Mouse (Mus musculus) ES-Bruce4 (cell line): ENCODE results near the gene Zfp638. TPM values are rescaled to one million over a fixed set of nuclear protein-coding genes. Genes with fewer than 3 reads are reported as not detected.
"Not testable (repeated sequence)": the region's sequence is repeated elsewhere in the genome, so short reads cannot be mapped to it uniquely, and the experiment has no call there.

Source experiments
- H3K27ac ChIP-seq: 2 replicates; pipeline ENCODE4 v1.5.1; 2012; ENCODE audit warnings: low read length, inconsistent platforms; ENCODE audit not compliant: insufficient read depth
- H3K27me3 ChIP-seq: 2 replicates; pipeline ENCODE4 v1.6.1; 2012; ENCODE audit warnings: mild to moderate bottlenecking, low read length, inconsistent platforms; ENCODE audit not compliant: control insufficient read depth, poor library complexity, insufficient read depth, severe bottlenecking
- H3K36me3 ChIP-seq: 2 replicates; pipeline ENCODE4 v1.6.1; 2012; ENCODE audit warnings: inconsistent platforms, mild to moderate bottlenecking, low read length, moderate library complexity; ENCODE audit not compliant: control insufficient read depth, poor library complexity, insufficient read depth, severe bottlenecking
- H3K4me1 ChIP-seq: one replicate; pipeline ENCODE4 v1.8.1; 2011; ENCODE audit warnings: low read length; ENCODE audit not compliant: control insufficient read depth, insufficient read depth
- H3K4me3 ChIP-seq: 2 replicates; pipeline ENCODE4 v1.5.1; 2011; ENCODE audit warnings: low read depth, mild to moderate bottlenecking, low read length
- H3K9ac ChIP-seq: 2 replicates; pipeline ENCODE4 v1.6.1; 2012; ENCODE audit warnings: low read depth, mild to moderate bottlenecking, inconsistent platforms; ENCODE audit not compliant: poor library complexity, severe bottlenecking
- H3K9me3 ChIP-seq: replicated peaks from 2 replicates; pipeline ENCODE4 v1.6.1; 2012; ENCODE audit warnings: mild to moderate bottlenecking, low read length, inconsistent platforms; ENCODE audit not compliant: control insufficient read depth, poor library complexity, insufficient read depth, severe bottlenecking
- CTCF ChIP-seq: IDR thresholded peaks from one replicate; pipeline ENCODE4 v1.8.1; 2011; ENCODE audit warnings: low read depth, low read length
- EP300 ChIP-seq: IDR thresholded peaks from 2 replicates; pipeline ENCODE4 v1.6.1; 2011; ENCODE audit warnings: low read depth, low read length; ENCODE audit not compliant: insufficient read depth
- POLR2A ChIP-seq: IDR thresholded peaks from one replicate; pipeline ENCODE4 v1.8.1; 2011; ENCODE audit warnings: low read length; ENCODE audit not compliant: insufficient read depth
- polyA plus RNA-seq: library from polyadenylated mRNA; stranded (reverse); fragments of >200 nt; gene quantifications from 2 replicates; pipeline ENCODE4 v1.2.4, GENCODE M21; 2011; ENCODE audit warnings: low read depth; ENCODE audit not compliant: missing spikeins, insufficient read depth, insufficient read length

Zfp638 gene
- polyA plus RNA-seq, 1 experiment, result 162 TPM

DNA sequence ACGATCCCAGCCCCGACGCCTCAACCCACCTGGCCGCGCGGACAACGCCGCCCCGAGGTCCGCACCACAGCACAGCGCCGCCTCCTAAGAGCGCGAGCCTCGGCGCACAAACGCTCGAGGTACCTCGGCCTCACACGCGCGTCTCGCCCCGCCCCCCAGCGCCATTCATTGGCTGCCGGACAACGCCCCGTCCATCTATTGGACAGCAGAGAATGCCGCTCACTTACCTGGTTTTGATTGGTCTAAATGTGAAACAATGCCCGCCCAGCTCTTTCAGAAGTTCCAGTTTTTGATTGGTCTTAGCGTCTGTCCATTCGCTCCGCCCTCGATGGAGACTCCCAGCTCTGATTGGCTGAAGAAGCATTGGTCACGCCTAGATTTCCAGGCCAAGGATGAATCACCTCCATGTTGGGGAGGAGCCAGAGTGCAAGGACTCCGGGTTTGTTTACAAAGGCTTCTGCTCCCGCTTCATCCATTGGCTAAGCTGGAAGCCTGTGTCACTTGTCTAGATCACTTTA lies 35.2 kb upstream of the Zfp638 start, which contains the start of gene Paip2b:
TSS of gene Paip2b (minus strand) at position 136 of the 518 bp plus-strand sequence.
- Histone ChIP-seq H3K4me1 (no peaks in the 10 kb centered on the region), H3K27me3 (no peaks in the 10 kb centered on the region), H3K27ac (no peak within 1 kb of the TSS), H3K9ac (peak within 1 kb of the TSS; percentile 75), H3K36me3 (peaks cover 3% of the 10 kb centered on the region), H3K9me3 (no peaks in the 10 kb centered on the region), H3K4me3 (peak within 1 kb of the TSS; percentile 91)
- TF ChIP-seq POLR2A, result peak; percentile 96
- TF ChIP-seq EP300, result no peak

DNA sequence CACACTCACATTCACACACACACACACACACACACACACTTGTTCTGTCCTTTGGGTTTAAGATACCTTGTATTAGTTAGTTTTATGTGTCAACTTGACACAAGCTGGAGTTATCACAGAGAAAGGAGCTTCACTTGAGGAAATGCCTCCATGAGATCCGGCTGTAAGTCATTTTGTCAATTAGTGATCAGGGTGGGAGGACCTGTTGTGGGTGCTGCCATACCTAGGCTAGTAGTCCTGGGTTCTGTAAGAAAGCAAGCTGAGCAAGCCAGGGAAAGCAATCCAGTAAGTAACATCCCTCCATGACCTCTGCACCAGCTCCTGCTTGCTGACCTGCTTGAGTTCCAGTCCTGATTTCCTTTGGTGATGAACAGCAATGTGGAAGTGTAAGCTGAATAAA lies 34.5 kb upstream of the Zfp638 start:
- H3K4me3 ChIP-seq, H3K36me3 ChIP-seq, H3K9ac ChIP-seq, H3K27ac ChIP-seq, H3K4me1 ChIP-seq, H3K27me3 ChIP-seq, H3K9me3 ChIP-seq: not testable (repeated sequence)

DNA sequence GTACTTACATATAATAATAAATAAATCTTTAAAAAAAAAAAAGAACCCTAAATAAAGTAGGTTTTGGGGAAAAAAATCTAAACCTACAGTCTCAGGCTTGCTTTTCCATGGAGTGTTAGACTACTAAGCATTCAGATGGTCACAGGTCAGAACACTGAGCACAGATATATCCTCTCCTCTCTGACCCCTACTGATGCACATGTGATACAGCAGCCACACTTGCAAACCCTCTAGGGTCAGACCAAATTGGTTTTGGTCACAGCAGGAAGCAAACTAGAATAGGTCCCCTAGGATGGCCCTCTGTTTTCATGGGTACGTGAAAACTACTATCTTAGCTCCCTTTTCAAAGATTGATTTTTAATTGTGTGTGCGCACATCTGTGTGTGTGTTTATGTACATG lies 30.1 kb upstream of the Zfp638 start:
- no peak for TF ChIP-seq CTCF
- no peak for TF ChIP-seq EP300
- no peak for TF ChIP-seq POLR2A
- no peaks in the 10 kb centered on the region for H3K9me3 ChIP-seq
- H3K4me1 ChIP-seq, result no peaks in the 10 kb centered on the region
- H3K9ac ChIP-seq, result no peak overlapping the region
- H3K27me3 ChIP-seq, result no peaks in the 10 kb centered on the region
- no peak overlapping the region for H3K4me3 ChIP-seq
- H3K27ac ChIP-seq, result no peak overlapping the region
- H3K36me3 ChIP-seq, result no peaks in the 10 kb centered on the region

DNA sequence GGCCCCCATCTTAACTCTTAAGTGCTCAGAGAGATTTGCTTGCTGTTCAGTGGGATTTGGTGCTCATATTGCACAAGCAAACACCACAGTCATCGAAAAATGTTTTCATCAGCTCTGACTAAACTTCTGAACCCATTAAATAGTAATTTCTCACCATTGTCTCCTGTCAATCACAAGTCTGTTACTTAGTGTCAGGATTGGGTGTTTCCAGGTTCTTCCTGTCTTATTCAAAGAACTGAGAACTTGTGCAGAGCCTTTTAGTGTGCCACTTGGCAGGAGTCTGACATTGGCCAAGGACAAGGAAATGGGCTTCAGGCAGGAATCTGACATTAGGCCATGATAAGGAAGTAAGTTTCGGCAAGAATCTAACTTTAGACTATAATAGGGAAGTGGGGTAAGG lies 28.9 kb upstream of the Zfp638 start:
- Histone ChIP-seq H3K4me3 (no peak overlapping the region), H3K9ac (no peak overlapping the region), H3K4me1 (no peaks in the 10 kb centered on the region), H3K27ac (no peak overlapping the region), H3K9me3 (no peaks in the 10 kb centered on the region), H3K27me3 (no peaks in the 10 kb centered on the region), H3K36me3 (no peaks in the 10 kb centered on the region)
- TF ChIP-seq POLR2A (no peak), EP300 (no peak), CTCF (no peak)

DNA sequence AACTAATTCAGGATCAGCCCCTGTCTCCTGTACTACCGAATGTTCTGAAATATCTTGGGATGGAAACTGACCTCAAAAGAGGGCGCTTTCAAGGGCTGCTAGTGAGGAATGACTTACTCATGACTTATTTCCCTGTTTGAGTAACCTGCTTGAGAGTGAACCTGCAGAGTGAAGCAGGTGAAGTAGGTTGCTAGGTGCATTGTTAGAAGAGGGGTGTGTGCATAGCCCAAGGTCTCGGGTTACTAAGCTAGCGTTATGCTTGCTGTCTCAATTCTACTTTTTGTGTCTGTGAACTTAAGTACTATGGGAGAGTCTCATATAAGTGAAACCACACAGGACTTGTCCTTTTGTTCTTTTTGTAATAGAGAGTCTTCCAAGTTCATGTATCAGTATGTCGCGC lies 26.8 kb upstream of the Zfp638 start:
- Histone ChIP-seq H3K36me3 (no peaks in the 10 kb centered on the region), H3K9ac (no peak overlapping the region), H3K27ac (no peak overlapping the region), H3K4me3 (no peak overlapping the region), H3K27me3 (no peaks in the 10 kb centered on the region), H3K4me1 (no peaks in the 10 kb centered on the region), H3K9me3 (no peaks in the 10 kb centered on the region)
- TF ChIP-seq CTCF (no peak), POLR2A (no peak), EP300 (no peak)

DNA sequence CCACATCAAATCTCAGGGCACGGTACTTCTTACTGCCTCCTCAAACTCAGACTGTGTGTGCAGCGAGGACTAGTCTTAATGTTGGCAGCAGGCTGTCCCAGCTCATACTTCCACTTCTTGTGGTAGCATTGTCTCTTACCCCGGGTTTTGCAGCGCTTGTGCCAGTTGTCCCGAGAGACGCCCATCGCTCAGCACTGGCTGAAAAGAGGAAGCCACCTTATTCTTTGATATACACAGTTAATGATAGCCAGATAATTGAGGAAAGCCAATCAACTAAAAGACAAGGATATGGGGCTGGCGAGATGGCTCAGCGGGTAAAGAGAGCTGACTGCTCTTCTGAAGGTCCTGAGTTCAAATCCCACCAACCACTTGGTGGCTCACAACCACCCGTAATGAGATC lies 22.0 kb upstream of the Zfp638 start:
- no peaks in the 10 kb centered on the region for H3K36me3 ChIP-seq
- TF ChIP-seq EP300 (no peak), CTCF (no peak), POLR2A (no peak)
- H3K9me3 ChIP-seq, result no peaks in the 10 kb centered on the region
- no peaks in the 10 kb centered on the region for H3K27me3 ChIP-seq
- H3K9ac ChIP-seq, result no peak overlapping the region
- H3K4me3 ChIP-seq, result no peak overlapping the region
- no peaks in the 10 kb centered on the region for H3K4me1 ChIP-seq
- H3K27ac ChIP-seq, result no peak overlapping the region
